Mouse (Mus musculus) inflammation-experienced regulatory T-cells, adult 6 months (primary cell): Measurements from ENCODE around the gene Olfr1340. TPM values are rescaled to one million over a fixed set of nuclear protein-coding genes. Genes with fewer than 3 reads are reported as not detected.

Source experiments
- ATAC-seq: one replicate; pipeline ENCODE4 v1.8.0; 2017
- polyA plus RNA-seq, 3 experiments: library from polyadenylated mRNA; unstranded; fragments of 100-300 nt; shearing (Covaris generic); gene quantifications; one replicate each; pipeline ENCODE4 v1.2.1; 2017

Gene Olfr1340
- polyA plus RNA-seq, result not detected

DNA sequence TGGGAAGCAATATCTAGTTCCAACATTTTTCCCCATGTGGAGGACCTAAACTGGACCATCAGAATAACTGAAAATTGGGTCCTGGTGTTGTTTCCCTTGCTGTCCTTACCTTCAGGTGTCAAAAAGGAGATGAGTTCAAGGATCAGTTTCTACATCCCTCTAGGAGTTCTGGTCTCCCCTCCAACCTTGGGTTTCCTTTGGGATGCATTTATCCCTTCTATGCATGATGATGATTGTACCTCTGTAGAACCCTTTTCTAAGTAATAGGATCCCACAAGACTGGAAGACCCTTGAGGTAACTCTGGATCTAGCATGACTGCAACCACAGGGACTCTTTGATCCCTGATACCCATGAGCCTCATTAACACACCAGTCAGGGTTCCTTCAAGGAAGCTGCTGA lies at the start of gene Olfr1340:
Gene Olfr1340 (plus strand): TSS at position 301 of the 400 bp plus-strand sequence.
- ATAC-seq, result no peak

GRCm38 (mm10) chr4:118687086-118687485 lies 32.9 kb upstream of the Olfr1340 start:
- no peak for ATAC-seq

GRCm38 (mm10) chr4:118692412-118692973 lies 27.4 kb upstream of the Olfr1340 start, which contains the start of gene Olfr1342:
Olfr1342 (minus strand) TSS chr4:118692756.
- ATAC-seq, result no peak

DNA sequence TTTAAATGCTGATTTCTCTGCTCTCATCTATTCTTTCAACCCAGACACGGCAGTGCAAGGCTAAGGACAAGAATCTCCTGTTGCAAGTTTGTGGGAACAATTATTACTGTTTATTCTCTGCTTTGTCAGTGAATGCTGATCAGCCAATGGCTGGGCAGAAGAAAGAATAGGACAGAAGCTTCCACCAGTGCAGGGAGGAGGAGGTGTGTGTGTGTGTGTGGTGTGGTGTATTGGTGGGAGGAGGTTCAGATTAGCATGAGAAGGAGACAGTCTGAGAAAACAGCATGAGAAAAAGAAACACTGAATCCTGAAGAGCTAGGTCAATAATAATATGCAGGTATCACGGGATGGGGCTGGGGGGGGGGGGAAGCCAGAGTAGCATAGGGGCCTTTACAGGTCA lies 26.1 kb upstream of the Olfr1340 start:
- no peak for ATAC-seq

GRCm38 (mm10) chr4:118703223-118703622 lies 16.7 kb upstream of the Olfr1340 start, which contains the start of gene Olfr1341:
Olfr1341 (plus strand) TSS chr4:118703523.
- no peak for ATAC-seq

DNA sequence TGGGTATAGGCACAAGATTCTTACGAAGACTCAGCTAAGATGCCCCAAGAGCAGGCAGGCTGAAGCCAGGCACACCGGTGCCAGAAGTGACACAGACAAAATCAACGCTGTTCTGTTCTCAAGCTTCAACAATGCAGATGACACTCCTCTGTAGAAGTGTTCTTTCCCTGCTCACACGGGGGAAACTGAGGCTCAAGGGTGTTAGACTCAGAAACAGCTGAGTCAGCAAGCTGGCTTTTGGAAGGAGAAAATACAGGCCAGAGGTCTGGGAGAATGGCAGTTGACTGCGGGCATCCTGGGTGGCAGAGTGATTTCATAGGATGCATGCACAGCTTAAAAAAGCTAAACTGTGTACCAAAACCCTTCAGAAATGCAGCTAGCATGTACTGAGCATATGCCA lies 11.9 kb upstream of the Olfr1340 start:
- ATAC-seq, result no peak

DNA sequence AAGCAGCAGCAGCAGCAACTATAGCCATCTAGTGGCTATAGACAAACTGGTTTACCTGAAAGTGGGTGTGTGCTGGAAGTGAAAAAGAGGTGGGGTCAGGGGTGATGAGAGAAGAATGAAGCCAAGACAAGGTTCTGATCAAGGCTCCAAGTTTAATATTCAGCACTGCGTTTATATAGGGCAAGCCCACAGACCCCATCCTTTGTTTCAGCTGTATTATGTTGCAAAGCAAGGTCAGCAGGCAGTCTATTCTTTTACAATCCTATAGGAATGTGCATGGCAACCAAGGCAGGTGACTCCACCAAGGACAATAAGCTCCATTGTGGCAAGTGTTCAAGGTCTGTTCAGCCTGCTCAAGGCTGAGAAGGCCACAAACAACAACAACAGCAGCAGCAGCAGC lies 8.3 kb upstream of the Olfr1340 start:
- no peak for ATAC-seq

DNA sequence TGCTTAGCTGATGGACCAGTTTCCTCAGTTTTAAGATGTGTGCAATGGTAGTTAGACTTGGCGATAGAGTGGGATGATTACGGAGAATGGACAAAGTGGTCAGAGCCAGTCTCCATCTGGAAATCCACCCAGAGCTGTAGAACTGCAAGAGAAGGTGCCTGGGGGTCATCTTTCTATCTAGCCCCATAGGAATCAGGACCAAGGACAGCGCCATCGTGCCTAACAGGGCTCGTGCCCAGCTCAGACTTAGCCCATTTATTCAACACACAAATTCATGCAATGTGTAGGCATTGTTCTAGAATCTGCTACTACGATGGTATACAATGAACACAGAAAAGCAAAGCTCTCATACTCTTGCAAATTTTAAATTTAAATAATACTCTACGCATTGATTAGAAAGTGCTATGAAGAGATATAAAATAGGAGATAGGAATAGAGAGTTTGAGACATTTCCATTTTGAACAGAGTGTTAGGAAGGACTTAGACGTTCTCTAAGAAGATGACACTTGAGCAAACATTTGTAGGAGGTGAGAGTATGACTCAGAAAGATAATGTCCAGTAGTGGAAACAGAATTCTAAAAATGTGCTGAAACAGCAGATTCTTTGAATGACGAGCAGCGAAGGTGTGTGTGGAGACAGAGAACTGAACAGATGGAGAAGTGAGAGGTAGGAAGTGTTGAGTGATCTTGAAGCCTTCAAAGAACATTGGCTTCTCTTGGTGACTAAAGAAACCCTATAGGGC lies 2.0 kb downstream of the Olfr1340 start:
- ATAC-seq, result no peak

DNA sequence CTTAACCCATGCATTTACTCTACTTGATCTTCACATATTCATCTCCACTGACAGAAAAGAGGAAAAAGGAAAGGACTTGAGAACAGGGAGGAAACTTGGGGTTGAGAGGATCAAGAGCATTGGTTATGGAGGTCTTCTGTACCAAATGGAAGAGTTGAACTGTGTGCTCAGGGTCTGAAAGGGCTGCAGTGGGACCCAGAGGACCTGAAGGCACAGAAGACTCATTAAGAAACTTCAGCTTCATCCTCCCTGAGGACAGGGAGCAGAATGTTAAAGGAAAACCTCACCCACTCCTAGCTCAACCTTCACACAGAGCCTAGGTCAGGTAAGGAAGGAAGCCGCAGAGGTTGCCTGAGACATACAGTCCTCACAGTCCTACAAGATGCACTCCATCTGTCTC lies 11.9 kb downstream of the Olfr1340 start, which contains the start of gene Olfr1339:
Gene Olfr1339 (plus strand): TSS at position 301 of the 400 bp plus-strand sequence.
- ATAC-seq, result no peak

DNA sequence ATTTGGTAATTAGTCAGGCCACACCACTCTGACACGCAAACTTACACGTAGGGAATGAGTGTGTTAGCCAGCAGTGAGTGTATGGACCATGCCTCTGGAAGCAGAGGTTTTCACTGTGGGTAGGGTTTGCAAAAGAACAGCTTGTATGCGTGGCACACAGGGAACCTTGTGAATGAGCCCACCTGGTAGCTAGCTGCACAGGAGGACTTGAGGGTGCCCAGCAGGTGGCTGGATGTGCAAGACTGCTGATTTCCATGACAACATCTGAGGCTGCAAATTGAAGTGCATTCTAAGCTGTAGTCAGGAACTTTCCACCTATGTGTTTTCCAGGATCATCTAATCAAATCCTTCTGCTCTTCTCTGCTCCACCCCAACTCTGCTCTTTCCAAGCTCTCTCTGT lies 19.6 kb downstream of the Olfr1340 start:
- ATAC-seq, result no peak

DNA sequence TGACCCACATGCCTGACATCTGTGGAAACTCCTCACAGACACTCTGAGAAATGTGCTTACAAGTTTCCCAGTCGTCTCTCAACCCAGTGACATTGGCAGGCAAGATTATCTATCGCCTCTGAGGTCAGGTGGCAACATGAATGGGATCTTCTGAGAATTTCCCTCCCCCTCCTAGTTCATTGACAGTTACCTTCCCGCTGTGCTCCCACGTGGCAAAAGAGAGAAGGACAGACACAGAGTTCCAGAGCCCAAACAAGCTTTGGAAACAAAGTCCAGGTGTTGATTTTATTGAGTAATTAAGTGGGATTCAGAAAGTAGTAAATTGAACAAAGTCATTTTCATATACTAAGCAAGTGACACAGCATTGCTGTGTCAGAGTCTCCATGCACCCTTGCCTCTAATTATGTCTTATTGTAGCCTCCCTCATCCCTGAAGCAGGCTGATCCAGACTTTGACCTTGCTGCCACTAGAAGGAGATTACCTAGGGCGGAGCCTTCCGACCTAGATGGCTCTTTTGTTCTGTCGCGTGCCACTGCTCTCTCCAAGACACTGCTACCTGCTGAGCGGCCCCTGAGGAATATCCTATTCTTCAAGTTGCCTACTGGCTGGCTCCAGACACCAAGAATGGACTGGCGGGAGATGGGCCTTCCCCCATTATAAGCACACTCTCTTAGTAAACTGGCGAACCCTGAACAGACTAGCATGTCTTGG lies 21.2 kb downstream of the Olfr1340 start:
- no peak for ATAC-seq

DNA sequence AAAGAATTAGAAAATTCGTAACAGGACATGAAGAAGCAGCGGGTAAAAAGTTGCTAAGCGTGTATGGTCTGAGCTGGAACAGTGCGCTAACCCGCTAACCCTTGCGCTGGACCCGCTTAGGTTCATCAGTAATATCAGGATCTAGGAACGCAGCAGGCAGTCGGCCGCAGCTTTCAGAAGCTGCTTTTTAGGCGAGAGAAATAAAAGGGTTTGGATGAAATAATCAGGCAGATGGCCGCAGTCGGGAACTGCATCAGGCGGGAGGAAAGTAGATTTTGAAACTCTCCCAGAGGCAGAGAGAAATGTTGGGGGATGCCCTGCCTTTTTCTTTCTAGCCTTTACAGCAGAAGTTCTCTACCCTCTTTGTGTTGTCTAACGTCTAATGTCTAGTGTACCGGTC lies 21.9 kb downstream of the Olfr1340 start:
- ATAC-seq, result no peak

DNA sequence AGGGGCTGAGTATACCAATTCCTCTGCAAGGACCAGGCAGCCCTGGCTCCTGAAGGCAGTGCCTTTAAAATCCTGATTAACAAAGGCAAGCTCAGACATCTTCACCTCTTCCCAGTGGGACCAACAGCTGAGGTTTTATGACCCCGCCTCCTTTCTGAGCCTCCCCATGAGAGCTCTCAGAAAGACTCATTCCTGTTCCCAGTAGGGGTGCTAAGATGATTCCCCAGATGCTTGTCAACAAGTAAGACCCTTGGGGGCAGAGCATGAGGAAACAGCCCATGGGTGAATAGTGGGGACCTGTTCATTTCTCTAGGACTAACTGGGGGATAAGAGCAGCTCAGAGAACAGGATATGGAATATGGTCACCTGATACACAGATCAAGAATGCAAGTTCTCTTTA lies 38.7 kb downstream of the Olfr1340 start, which contains the start of gene Olfr1338:
Gene Olfr1338 (minus strand): TSS at position 101 of the 400 bp plus-strand sequence.
- no peak for ATAC-seq

Other genes starting within 250 kb of the Olfr1340 start
- not detected for gene Tie1, start 230.1 kb upstream of the Olfr1340 start, polyA plus RNA-seq
- gene 2610528J11Rik, start 193.1 kb upstream of the Olfr1340 start, polyA plus RNA-seq, result not detected
- not detected for gene Tmem125, start 176.1 kb upstream of the Olfr1340 start, polyA plus RNA-seq
- under 1 TPM in 1 of 3 experiments, not detected in 2; 0.09 TPM for gene Cfap57, start 99.4 kb upstream of the Olfr1340 start, polyA plus RNA-seq
- gene Ebna1bp2, start 99.3 kb upstream of the Olfr1340 start, polyA plus RNA-seq, result 100 to 1,000 TPM; 160 to 179 (median 172) TPM
- not detected for gene Olfr62, start 61.2 kb upstream of the Olfr1340 start, polyA plus RNA-seq
- gene Olfr1342, start 27.4 kb upstream of the Olfr1340 start, polyA plus RNA-seq, result not detected
- gene Olfr1341, start 16.6 kb upstream of the Olfr1340 start, polyA plus RNA-seq, result not detected
- not detected for gene Olfr1339, start 12.0 kb downstream of the Olfr1340 start, polyA plus RNA-seq
- gene Olfr1338, start 38.6 kb downstream of the Olfr1340 start, polyA plus RNA-seq, result not detected
- gene Olfr1337, start 62.4 kb downstream of the Olfr1340 start, polyA plus RNA-seq, result not detected
- gene Olfr1335, start 89.8 kb downstream of the Olfr1340 start, polyA plus RNA-seq, result not detected
- gene Olfr1333, start 116.1 kb downstream of the Olfr1340 start, polyA plus RNA-seq, result not detected
- not detected for gene Olfr1331, start 144.5 kb downstream of the Olfr1340 start, polyA plus RNA-seq
- under 1 TPM in 1 of 3 experiments, not detected in 2; 0.11 TPM for gene Olfr1330, start 168.5 kb downstream of the Olfr1340 start, polyA plus RNA-seq
- not detected for gene Olfr1329, start 197.3 kb downstream of the Olfr1340 start, polyA plus RNA-seq
- not detected for gene Olfr1328, start 218.5 kb downstream of the Olfr1340 start, polyA plus RNA-seq
- not detected for gene Lao1, start 241.4 kb downstream of the Olfr1340 start, polyA plus RNA-seq